Mouse (Mus musculus): ENCODE measurements around the gene Rps25.
"Not testable (repeated sequence)": the region's sequence is repeated elsewhere in the genome, so short reads cannot be mapped to it uniquely, and the experiment has no call there.

Gene Rps25

GRCm38 (mm10) chr9:44401081-44401480 is 5.9 kb upstream of the Rps25 start:
- no peak for DNase-seq (ENCODE audit: low read depth, low spot score)

- DNase-seq (ENCODE audit: low read depth, low spot score) = no peak
Measured at GRCm38 (mm10) chr9:44405011-44405410, 1.9 kb upstream of the Rps25 start.

GRCm38 (mm10) chr9:44407752-44408097 is 786 bp downstream of the Rps25 start:
- no peak for DNase-seq (ENCODE audit: low read depth, low spot score)

GRCm38 (mm10) chr9:44408693-44409092 is 1.8 kb downstream of the Rps25 start:
- not testable (repeated sequence) for DNase-seq (ENCODE audit: low read depth, low spot score)

- no peak for DNase-seq (ENCODE audit: low read depth, low spot score)
Measured at GRCm38 (mm10) chr9:44410647-44411336, 3.9 kb downstream of the Rps25 start.

GRCm38 (mm10) chr9:44411601-44412130 is 4.7 kb downstream of the Rps25 start:
- DNase-seq (ENCODE audit: low read depth, low spot score) = no peak

GRCm38 (mm10) chr9:44412306-44412705 is 5.4 kb downstream of the Rps25 start:
- DNase-seq (ENCODE audit: low read depth, low spot score) = no peak

GRCm38 (mm10) chr9:44412781-44413180 is 5.8 kb downstream of the Rps25 start:
- DNase-seq (ENCODE audit: low read depth, low spot score) = no peak

- no peak for DNase-seq (ENCODE audit: low read depth, low spot score)
Measured at GRCm38 (mm10) chr9:44417156-44417891, 10.4 kb downstream of the Rps25 start.

GRCm38 (mm10) chr9:44417892-44418363 is 11.0 kb downstream of the Rps25 start:
- peak; percentile 87 for DNase-seq (ENCODE audit: low read depth, low spot score)

- DNase-seq (ENCODE audit: low read depth, low spot score) = no peak
Measured at GRCm38 (mm10) chr9:44418519-44419385, 11.8 kb downstream of the Rps25 start, which contains the start of gene Ccdc84. Ccdc84 (minus strand) TSS chr9:44418569.

GRCm38 (mm10) chr9:44419730-44420129 is 12.8 kb downstream of the Rps25 start:
- not testable (repeated sequence) for DNase-seq (ENCODE audit: low read depth, low spot score)

- no peak for DNase-seq (ENCODE audit: low read depth, low spot score)
Measured at GRCm38 (mm10) chr9:44420280-44420898, 13.4 kb downstream of the Rps25 start.

- no peak for DNase-seq (ENCODE audit: low read depth, low spot score)
Measured at GRCm38 (mm10) chr9:44423576-44423975, 16.6 kb downstream of the Rps25 start.

- DNase-seq (ENCODE audit: low read depth, low spot score) = no peak
Measured at GRCm38 (mm10) chr9:44432577-44433185, 25.7 kb downstream of the Rps25 start.

GRCm38 (mm10) chr9:44435747-44436146 is 28.8 kb downstream of the Rps25 start:
- DNase-seq (ENCODE audit: low read depth, low spot score) = no peak

- no peak for DNase-seq (ENCODE audit: low read depth, low spot score)
Measured at GRCm38 (mm10) chr9:44440961-44441360, 34.0 kb downstream of the Rps25 start, which contains the start of gene Foxr1. Foxr1 (minus strand) TSS chr9:44441136.

- not testable (repeated sequence) for DNase-seq (ENCODE audit: low read depth, low spot score)
Measured at GRCm38 (mm10) chr9:44444402-44445025, 37.6 kb downstream of the Rps25 start.

GRCm38 (mm10) chr9:44450387-44450786 is 43.4 kb downstream of the Rps25 start:
- DNase-seq (ENCODE audit: low read depth, low spot score) = no peak

Data from retina, adult 2 months (tissue).